Mouse (Mus musculus): Measurements from ENCODE around the gene Ceacam20.

- TF ChIP-seq CTCF (IDR thresholded peaks at IDR 0.05; ENCODE audit: borderline replicate concordance, insufficient read depth, low read depth, low read length) (no peak), POLR2A (IDR thresholded peaks at IDR 0.05; ENCODE audit: borderline replicate concordance, insufficient read depth, low read length) (no peak)
Observed at GRCm38 (mm10) chr7:19962423-19962822, 2.8 kb upstream of the Ceacam20 start.

Measured in cerebellum, adult 2 months (tissue).